Mouse (Mus musculus) midbrain, postnatal 0 days (tissue): ENCODE results near the gene Mpig6b. TPM values are rescaled to one million over a fixed set of nuclear protein-coding genes. Genes with fewer than 3 reads are reported as not detected.
A peak's percentile ranks its signal among the peaks of the same experiment; 100 is the strongest.

ENCODE experiments used
- ATAC-seq: fragments of 200-750 bp; cut with Nextera tagmentation; 2 replicates; pipeline ENCODE4 v1.8.0; 2017; ENCODE audit warnings: moderate number of reproducible peaks, mild to moderate bottlenecking, moderate TSS enrichment, moderate library complexity; ENCODE audit not compliant: low FRiP score
- DNase-seq: peaks from one replicate; pipeline ENCODE4 v3.0.0-alpha.2; 2015; ENCODE audit warnings: low spot score
- H3K27ac ChIP-seq: fragments of 300-500 bp; sonication (generic); 2 replicates; pipeline ENCODE4 v1.5.1; 2014; ENCODE audit warnings: low read depth, mild to moderate bottlenecking, low read length, mixed read lengths
- H3K27me3 ChIP-seq: fragments of 300-500 bp; sonication (generic); 2 replicates; pipeline ENCODE4 v1.6.1; 2014; ENCODE audit warnings: low read length, control low read depth, mixed read lengths; ENCODE audit not compliant: insufficient read depth
- H3K36me3 ChIP-seq: fragments of 300-500 bp; sonication (generic); 2 replicates; pipeline ENCODE4 v1.6.1; 2014; ENCODE audit warnings: low read length, control low read depth, mixed read lengths; ENCODE audit not compliant: insufficient read depth
- H3K4me1 ChIP-seq: fragments of 300-500 bp; sonication (generic); 2 replicates; pipeline ENCODE4 v1.6.1; 2014; ENCODE audit warnings: mild to moderate bottlenecking, control low read depth, antibody characterized with exemption, low read length, mixed read lengths; ENCODE audit not compliant: insufficient read depth
- H3K4me2 ChIP-seq: fragments of 300-500 bp; sonication (generic); 2 replicates; pipeline ENCODE4 v1.6.1; 2014; ENCODE audit warnings: low read depth, mild to moderate bottlenecking, low read length, mixed read lengths; ENCODE audit not compliant: poor library complexity, severe bottlenecking
- H3K4me3 ChIP-seq: fragments of 300-500 bp; sonication (generic); 2 replicates; pipeline ENCODE4 v1.5.1; 2014; ENCODE audit warnings: low read depth, mild to moderate bottlenecking, low read length, moderate library complexity
- H3K9ac ChIP-seq: fragments of 300-500 bp; sonication (generic); replicated peaks from 2 replicates; pipeline ENCODE4 v1.6.1; 2014; ENCODE audit warnings: mild to moderate bottlenecking, low read length, moderate library complexity, mixed read lengths; ENCODE audit not compliant: poor library complexity, severe bottlenecking
- H3K9me3 ChIP-seq: fragments of 300-500 bp; sonication (generic); 2 replicates; pipeline ENCODE4 v1.6.1; 2016; ENCODE audit warnings: low read length, control low read depth
- CTCF ChIP-seq: IDR thresholded peaks from 2 replicates; pipeline ENCODE4 v1.5.1; 2016; ENCODE audit warnings: antibody characterized with exemption, mild to moderate bottlenecking
- WGBS: fragments of 180-500 bp; shearing (Covaris S2); extraction: QIAGEN DNeasy Blood & Tissue Kit; methylation state at CpG from one replicate; pipeline ENCODE4 v1.1.7; 2014; 5-methylcytosine and 5-hydroxymethylcytosine counted together
- polyA plus RNA-seq: library from polyadenylated mRNA; unstranded; fragments of >200 nt; fragmentation: Nextera tagmentation; extraction: Ambion mirVana; gene quantifications from 2 replicates; pipeline ENCODE4 v1.2.1, GENCODE M21; 2015
- total RNA-seq: library from RNA; depleted of rRNA; stranded (reverse); fragments of >200 nt; gene quantifications from 2 replicates; pipeline ENCODE4 v1.2.3, GENCODE M21; 2014

The Mpig6b gene
- total and polyA plus RNA-seq, 2 experiments from 2014 or later = not detected

DNA sequence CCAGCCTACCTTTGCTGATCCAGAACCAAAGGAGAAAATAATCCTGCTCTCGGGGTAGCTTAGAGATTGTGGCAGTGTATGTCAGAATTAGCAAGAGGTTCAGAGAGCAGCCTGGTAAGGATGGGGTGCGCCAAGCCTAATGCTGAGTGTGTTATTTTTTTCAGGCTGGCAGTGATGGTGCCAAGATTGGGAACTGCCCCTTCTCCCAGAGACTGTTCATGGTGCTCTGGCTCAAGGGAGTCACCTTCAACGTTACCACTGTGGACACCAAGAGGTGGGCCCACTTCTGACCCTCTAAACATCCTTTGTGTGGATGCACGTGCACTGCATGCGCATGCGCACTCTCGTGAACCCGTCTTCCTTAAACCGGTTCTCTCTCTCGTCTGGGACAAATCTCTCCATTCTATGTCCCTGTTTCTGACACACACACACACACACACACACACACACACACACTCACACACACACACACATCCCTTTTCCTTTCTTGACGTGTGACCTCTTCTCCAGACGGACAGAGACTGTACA lies 13.6 kb downstream of the Mpig6b start:
- DNase-seq (no peak), ATAC-seq (no peak)
- no peaks in the 10 kb centered on the region for H3K27me3 ChIP-seq
- H3K4me1 ChIP-seq = no peaks in the 10 kb centered on the region
- no peak for TF ChIP-seq CTCF
- no peaks in the 10 kb centered on the region for H3K9me3 ChIP-seq
- H3K4me2 ChIP-seq = peak overlapping the region; percentile 54; the same call in 1 of the 2 replicates
- no peak overlapping the region for H3K4me3 ChIP-seq
- no peak overlapping the region for H3K9ac ChIP-seq
- peak overlapping the region; percentile 49; the same call in 1 of the 2 replicates for H3K27ac ChIP-seq
- WGBS = 65% methylated on average over 12 of the region's 12 CpGs
- no peaks in the 10 kb centered on the region for H3K36me3 ChIP-seq

DNA sequence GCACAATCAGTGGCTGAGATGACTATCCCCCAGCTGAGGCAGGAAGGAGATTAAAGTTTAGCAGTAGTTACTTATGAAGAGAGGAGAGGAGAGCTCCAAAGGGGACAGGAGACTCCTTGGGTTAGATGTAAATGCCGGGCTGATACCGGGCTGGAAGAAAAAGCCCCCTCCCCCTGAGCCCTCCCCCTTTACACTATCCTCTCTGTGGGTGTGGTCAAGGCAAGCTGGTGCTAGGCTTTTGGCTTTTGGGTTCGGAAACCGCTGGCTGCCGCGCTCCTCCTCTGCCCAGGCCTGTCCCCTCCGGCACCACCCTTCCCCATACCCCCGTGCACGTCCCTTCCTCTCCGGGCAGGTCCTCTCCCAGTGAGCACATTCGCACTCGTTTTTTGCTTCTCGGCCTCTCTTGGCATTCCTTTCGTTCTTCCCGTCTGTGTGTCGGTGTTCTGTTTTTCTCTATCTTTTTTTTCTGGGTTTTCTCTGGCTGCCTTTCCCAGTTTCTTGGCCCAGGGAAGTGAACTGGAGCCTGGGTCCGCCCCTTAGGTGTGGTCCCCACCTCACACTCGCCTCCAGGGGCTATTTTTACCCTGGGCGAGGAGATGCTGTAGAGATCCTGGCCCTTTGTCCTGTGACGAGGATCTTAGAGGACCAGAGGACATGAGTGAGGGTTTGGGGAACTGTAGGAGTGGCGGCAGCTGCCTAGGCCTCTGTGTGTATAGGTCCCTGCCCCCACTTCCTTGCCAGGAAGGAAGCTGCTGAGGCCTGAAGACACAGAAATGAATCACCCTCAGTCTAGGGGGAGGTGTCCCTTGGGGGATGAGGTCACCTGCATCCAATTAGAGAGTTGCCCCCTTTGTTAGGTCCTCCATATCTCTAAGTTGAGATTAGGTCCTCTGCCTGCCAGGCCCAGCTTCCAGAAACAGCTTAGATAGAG lies 14.6 kb downstream of the Mpig6b start:
- peak overlapping the region; percentile 69 for H3K27ac ChIP-seq
- no peak for TF ChIP-seq CTCF
- H3K27me3 ChIP-seq = no peaks in the 10 kb centered on the region
- peak overlapping the region; percentile 52 for H3K9ac ChIP-seq
- no peaks in the 10 kb centered on the region for H3K4me1 ChIP-seq
- WGBS = 7% methylated on average over 21 of the region's 21 CpGs
- no peaks in the 10 kb centered on the region for H3K9me3 ChIP-seq
- peak overlapping the region; percentile 24 for H3K4me3 ChIP-seq
- DNase-seq (peak; percentile 87), ATAC-seq (peak; percentile 48; the same call in 1 of the 2 replicates)
- peak overlapping the region; percentile 54 for H3K4me2 ChIP-seq
- no peaks in the 10 kb centered on the region for H3K36me3 ChIP-seq

DNA sequence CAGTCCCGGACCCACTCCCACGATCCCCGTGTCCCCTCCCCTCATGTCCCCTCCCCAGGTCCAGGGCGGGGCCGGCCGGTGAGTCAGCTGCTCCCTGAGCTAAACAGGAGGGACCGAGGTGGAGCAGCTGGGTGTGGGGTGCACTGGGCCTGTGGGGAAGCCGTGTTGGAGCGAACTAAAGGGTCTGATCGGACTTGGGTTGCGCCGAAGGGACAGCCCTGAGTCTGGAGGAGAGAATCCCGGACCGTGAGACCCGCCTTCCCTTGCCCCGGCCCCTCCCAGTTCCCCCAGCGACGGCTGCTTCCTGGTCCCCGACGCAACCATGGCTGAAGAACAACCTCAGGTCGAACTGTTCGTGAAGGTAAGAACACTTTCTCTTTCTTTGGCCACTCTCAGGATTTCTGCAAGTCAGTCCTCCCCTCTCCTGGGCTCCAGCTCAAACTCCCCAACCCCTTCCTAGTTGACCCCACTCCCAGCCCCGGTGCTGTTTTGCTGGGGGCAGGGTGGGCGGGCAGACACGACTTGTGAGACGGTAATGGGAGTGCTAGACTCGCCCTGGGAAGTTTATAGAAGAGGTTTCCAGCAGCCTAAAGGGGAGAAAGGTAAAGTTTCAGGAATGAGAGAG lies 15.7 kb downstream of the Mpig6b start:
- Histone ChIP-seq H3K4me2 (peak overlapping the region; percentile 54), H3K27ac (peak overlapping the region; percentile 73), H3K9me3 (no peaks in the 10 kb centered on the region), H3K36me3 (no peaks in the 10 kb centered on the region), H3K27me3 (no peaks in the 10 kb centered on the region), H3K4me3 (peak overlapping the region; percentile 31), H3K9ac (peak overlapping the region; percentile 51), H3K4me1 (no peaks in the 10 kb centered on the region; the same call in 1 of the 2 replicates)
- TF ChIP-seq CTCF = no peak
- DNase-seq (peak; percentile 59), ATAC-seq (no peak)
- WGBS = 4% methylated on average over 27 of the region's 27 CpGs

DNA sequence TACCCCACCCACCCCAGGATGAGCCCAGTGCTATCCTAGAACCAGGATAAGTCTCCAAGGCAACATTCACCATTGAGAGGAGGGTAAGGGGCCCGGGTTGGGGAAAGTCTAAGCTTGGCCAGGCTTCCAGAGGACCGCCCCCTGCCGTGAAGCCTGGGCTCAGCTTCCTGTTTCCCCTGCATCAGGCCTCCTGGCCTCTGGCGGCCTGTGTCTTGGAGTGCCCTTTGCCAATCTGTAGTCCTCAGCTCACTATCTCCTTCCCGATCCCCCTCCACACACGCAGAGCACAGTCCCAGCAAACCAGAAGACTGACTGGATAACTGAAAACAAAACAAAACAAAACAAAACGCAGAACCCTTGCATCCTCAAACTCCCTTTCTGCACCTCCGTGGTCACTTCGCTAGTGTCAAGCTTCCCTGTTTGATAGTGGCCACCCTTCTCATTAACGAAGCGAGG lies 16.4 kb downstream of the Mpig6b start, which contains the start of gene Clic1:
Gene Clic1 (plus strand): TSS at position 406 of the 456 bp plus-strand sequence.
- peak; percentile 76 for DNase-seq

DNA sequence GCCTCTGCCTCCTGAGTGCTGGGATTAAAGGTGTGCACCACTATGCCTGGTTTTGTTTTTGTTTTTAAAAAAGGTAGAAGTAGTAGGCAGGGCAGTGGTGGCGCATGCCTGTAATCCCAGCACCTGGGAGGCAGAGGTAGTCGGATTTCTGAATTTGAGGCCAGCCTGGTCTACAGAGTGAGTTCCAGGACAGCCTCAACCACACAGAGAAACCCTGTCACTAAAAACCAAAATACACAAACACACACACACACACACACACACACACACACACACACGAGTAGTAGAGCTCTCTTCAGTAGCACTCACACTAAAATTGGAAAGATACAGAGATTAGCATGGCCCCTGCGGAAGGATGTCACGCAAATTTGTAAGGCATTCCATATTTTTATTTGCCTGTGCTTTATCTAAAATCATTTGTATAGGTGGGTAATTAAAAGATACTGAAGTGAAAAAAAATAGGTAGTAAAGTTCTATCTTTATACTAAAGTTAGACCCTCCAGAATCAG lies 17.0 kb downstream of the Mpig6b start:
- ATAC-seq (no peak), DNase-seq (no peak)
- no peak overlapping the region for H3K4me2 ChIP-seq

More for the DNA sequence above, 16.4 kb downstream of the Mpig6b start, which contains the start of gene Clic1:
- no peaks in the 10 kb centered on the region for H3K36me3 ChIP-seq
- peak within 1 kb of the TSS; percentile 73 for H3K27ac ChIP-seq
- no peak for ATAC-seq
- H3K27me3 ChIP-seq = no peaks in the 10 kb centered on the region
- TF ChIP-seq CTCF = peak; percentile 28; the same call in 1 of the 2 replicates
- H3K9me3 ChIP-seq = no peaks in the 10 kb centered on the region
- H3K4me2 ChIP-seq = peak within 1 kb of the TSS; percentile 54
- H3K4me1 ChIP-seq = no peaks in the 10 kb centered on the region; the same call in 1 of the 2 replicates
- H3K9ac ChIP-seq = peak within 1 kb of the TSS; percentile 51
- WGBS = 7% methylated on average over 11 of the region's 11 CpGs
- peak within 1 kb of the TSS; percentile 31 for H3K4me3 ChIP-seq

More for the DNA sequence above, 17.0 kb downstream of the Mpig6b start:
- H3K9me3 ChIP-seq = no peaks in the 10 kb centered on the region
- H3K4me3 ChIP-seq = no peak overlapping the region
- no peaks in the 10 kb centered on the region; the same call in 1 of the 2 replicates for H3K4me1 ChIP-seq
- WGBS = 68% methylated on average over 5 of the region's 5 CpGs
- no peak overlapping the region for H3K27ac ChIP-seq
- no peaks in the 10 kb centered on the region for H3K27me3 ChIP-seq
- TF ChIP-seq CTCF = no peak
- H3K36me3 ChIP-seq = no peaks in the 10 kb centered on the region
- H3K9ac ChIP-seq = no peak overlapping the region
